Mouse (Mus musculus) bone marrow macrophage, adult 2 months (primary cell): ENCODE results near the gene Proca1.

Experiments
- CTCF ChIP-seq: IDR thresholded peaks from 2 replicates; pipeline ENCODE4 v1.5.1; 2012; ENCODE audit warnings: low read depth, mild to moderate bottlenecking, low read length, moderate library complexity
- POLR2A ChIP-seq: IDR thresholded peaks from 2 replicates; pipeline ENCODE4 v1.6.1; 2012; ENCODE audit warnings: mild to moderate bottlenecking, low read depth, low read length, borderline replicate concordance

DNA sequence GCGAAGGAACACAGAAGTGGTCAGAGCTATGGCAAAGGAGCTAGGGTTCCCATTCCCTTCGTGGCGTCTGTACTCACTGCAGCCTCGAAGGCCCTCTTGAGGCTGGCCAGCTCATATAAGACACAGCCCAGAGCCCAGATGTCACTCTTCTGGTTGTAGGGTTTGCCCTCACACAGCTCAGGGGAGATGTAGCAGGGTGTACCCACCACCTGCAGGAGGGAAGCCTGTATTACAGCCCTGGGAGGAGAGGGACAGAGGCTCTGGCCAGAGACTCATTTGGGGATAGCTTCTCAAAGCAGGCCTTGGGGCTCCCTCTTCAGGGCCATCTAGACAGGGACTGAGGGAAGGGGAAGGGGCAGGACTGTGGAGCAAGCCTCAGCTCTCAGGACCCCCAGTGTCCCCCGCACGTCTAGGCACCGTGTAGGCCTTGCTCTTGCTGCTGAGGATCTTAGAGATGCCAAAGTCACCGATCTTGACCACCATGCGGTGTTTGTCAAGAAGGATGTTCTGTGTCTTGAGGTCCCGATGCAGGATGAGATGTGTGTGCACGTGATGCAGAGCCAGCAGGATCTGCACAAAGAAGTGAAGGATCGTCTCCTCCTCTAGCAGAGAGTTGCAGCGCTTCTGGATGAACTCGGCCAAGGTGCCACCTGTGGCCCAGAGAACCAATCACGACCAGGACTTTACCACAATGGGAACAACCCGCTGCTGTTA lies 21.0 kb upstream of the Proca1 start:
- TF ChIP-seq CTCF (no peak), POLR2A (no peak)
